Mouse (Mus musculus): ENCODE measurements at regions not wholly inside any gene's neighbourhood (a gene's known extent, or its start where the extent isn't known, plus 50 kb on each side); places are given as distances from the start of the nearest gene placed in this dataset.

DNA sequence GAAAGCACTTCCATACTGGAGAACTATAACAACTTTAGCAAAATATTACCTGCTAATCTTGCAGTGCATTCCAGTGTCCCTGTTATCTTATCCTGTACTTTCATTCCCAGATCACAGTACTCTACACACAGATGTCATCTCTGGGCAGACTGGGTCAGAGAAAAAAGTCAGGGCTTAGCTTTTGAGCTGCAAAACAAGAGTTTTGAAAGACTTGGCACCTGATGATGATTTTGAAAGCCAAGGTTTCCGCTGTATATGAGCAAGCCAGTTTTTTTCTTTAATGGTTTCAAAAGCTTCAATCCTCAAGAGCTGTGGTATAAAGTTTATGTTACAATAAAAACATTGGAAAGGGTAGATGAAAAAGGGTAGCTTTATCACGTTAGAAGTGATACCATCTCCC is 71.0 kb upstream of the Gprc5b start:
- H3K9me3 ChIP-seq (ENCODE audit: low read length) = no peaks in the 10 kb centered on the region
- no peak for DNase-seq (ENCODE audit: low spot score)
- no peak for ATAC-seq (ENCODE audit: low FRiP score)
- no peak overlapping the region for H3K4me2 ChIP-seq (ENCODE audit: low read depth, low read length, poor library complexity, severe bottlenecking)
- no peak overlapping the region for H3K9ac ChIP-seq (replicated peaks; ENCODE audit: low read length, poor library complexity, severe bottlenecking)
- 54% methylated on average over 2 of the region's 2 CpGs for WGBS
- no peaks in the 10 kb centered on the region for H3K4me1 ChIP-seq (ENCODE audit: insufficient read depth, low read length)
- TF ChIP-seq CTCF (IDR thresholded peaks at IDR 0.05) = no peak
- no peak overlapping the region for H3K4me3 ChIP-seq (ENCODE audit: low read depth, low read length)
- no peaks in the 10 kb centered on the region for H3K36me3 ChIP-seq (ENCODE audit: insufficient read depth, low read length)
- no peak overlapping the region for H3K27ac ChIP-seq (ENCODE audit: low read depth, low read length)
- H3K27me3 ChIP-seq (ENCODE audit: insufficient read depth, low read length) = no peaks in the 10 kb centered on the region

Data from midbrain, postnatal 0 days (tissue).